Mouse (Mus musculus) heart, embryonic 11.5 days (tissue): ENCODE measurements around the gene Crkl. TPM values are rescaled to one million over a fixed set of nuclear protein-coding genes. Genes with fewer than 3 reads are reported as not detected.
A peak's percentile ranks its signal among the peaks of the same experiment; 100 is the strongest.

ENCODE experiments used
- ATAC-seq: fragments of 200-750 bp; cut with Nextera tagmentation; replicated peaks from 2 replicates; pipeline ENCODE4 v1.8.0; 2017; ENCODE audit warnings: moderate library complexity; ENCODE audit not compliant: insufficient number of reproducible peaks, low FRiP score, low TSS enrichment
- H3K27ac ChIP-seq: fragments of 300-500 bp; sonication (generic); 2 replicates; pipeline ENCODE4 v1.5.1; 2014; ENCODE audit warnings: mild to moderate bottlenecking, low read depth, low read length
- H3K27me3 ChIP-seq: fragments of 300-500 bp; sonication (generic); 2 replicates; pipeline ENCODE4 v1.6.1; 2014; ENCODE audit warnings: mild to moderate bottlenecking, low read length, mixed read lengths; ENCODE audit not compliant: control insufficient read depth, insufficient read depth
- H3K36me3 ChIP-seq: fragments of 300-500 bp; sonication (generic); 2 replicates; pipeline ENCODE4 v1.6.1; 2014; ENCODE audit warnings: mild to moderate bottlenecking, low read length, moderate library complexity, mixed read lengths; ENCODE audit not compliant: control insufficient read depth, insufficient read depth
- H3K4me1 ChIP-seq: fragments of 300-500 bp; sonication (generic); 2 replicates; pipeline ENCODE4 v1.6.1; 2014; ENCODE audit warnings: low read length; ENCODE audit not compliant: control insufficient read depth, insufficient read depth
- H3K4me2 ChIP-seq: fragments of 300-500 bp; sonication (generic); 2 replicates; pipeline ENCODE4 v1.6.1; 2014; ENCODE audit warnings: mild to moderate bottlenecking, moderate library complexity
- H3K4me3 ChIP-seq: fragments of 300-500 bp; sonication (generic); 2 replicates; pipeline ENCODE4 v1.5.1; 2014; ENCODE audit warnings: low read depth, low read length
- H3K9ac ChIP-seq: fragments of 300-500 bp; sonication (generic); 2 replicates; pipeline ENCODE4 v1.6.1; 2014; ENCODE audit warnings: mild to moderate bottlenecking, low read depth, low read length, moderate library complexity
- H3K9me3 ChIP-seq: fragments of 300-500 bp; sonication (generic); replicated peaks from 2 replicates; pipeline ENCODE4 v1.6.1; 2016; ENCODE audit warnings: low read length; ENCODE audit not compliant: control insufficient read depth
- WGBS: fragments of 180-500 bp; shearing (Covaris S2); extraction: QIAGEN DNeasy Blood & Tissue Kit; methylation state at CpG from one replicate; pipeline ENCODE4 v1.1.7; 2014; ENCODE audit not compliant: insufficient replicate concordance; 5-methylcytosine and 5-hydroxymethylcytosine counted together
- polyA plus RNA-seq: library from polyadenylated mRNA; unstranded; fragments of >200 nt; fragmentation: Nextera tagmentation; extraction: Ambion mirVana; gene quantifications from 2 replicates; pipeline ENCODE4 v1.2.1, GENCODE M21; 2014

The Crkl gene
- polyA plus RNA-seq: 47.8 and 49.6 TPM in 2 replicates

DNA sequence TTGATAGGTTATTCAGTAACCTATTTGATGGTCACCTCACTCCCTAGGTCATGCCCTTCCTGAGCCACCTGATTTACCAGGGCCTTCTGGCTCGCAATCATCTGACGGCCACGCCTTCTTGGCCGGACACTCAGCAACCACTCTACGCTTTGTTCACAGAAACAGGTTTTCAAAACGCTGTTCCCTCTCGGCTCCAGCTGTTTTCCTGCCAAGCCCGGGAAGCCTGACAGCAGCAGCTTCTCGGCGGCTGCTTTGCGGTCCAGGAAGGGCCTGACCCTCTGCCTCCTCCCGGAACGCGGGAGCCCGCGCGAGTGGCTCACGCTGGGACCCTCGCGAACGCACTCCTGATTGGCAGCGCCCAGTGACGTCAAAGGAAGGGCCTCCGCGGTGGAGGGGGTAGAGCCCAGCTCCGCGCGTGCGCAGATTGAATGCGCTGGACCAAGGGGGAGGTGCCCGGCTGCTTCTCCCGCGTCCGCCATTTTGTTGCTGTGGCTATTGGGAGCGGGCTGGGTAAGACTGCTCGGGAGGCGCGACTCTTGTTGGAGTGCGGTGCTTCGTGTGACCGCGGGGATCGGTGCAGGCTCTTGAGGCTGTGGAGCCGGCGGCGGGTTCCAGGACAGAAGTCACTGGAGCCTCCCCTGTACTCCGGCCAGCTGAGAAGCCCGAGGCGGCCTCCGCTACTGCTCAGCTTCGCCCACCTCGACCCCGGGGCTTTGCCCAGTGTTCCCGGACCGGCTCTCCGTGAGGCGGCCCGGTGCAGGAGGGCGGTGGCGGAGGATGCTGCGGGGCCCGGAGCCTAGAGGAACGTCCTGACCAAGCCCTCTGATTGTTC lies at the start of gene Crkl:
Gene Crkl, plus strand, starts transcription at position 447 of the 832 bp plus-strand sequence.
- H3K4me3 ChIP-seq: peak within 1 kb of the TSS; percentile 91
- H3K9me3 ChIP-seq: no peaks in the 10 kb centered on the region
- H3K4me2 ChIP-seq: peak within 1 kb of the TSS; percentile 90
- H3K36me3 ChIP-seq: peaks cover 6% of the 10 kb centered on the region; the same call in 1 of the 2 replicates
- under 1% methylated on average over 63 of the region's 63 CpGs for WGBS
- H3K9ac ChIP-seq: peak within 1 kb of the TSS; percentile 97
- no peaks in the 10 kb centered on the region for H3K27me3 ChIP-seq
- peak; percentile 95 for ATAC-seq
- H3K27ac ChIP-seq: peak within 1 kb of the TSS; percentile 93
- peaks cover 13% of the 10 kb centered on the region for H3K4me1 ChIP-seq

GRCm38 (mm10) chr16:17402855-17403254 lies 48.9 kb upstream of the Crkl start:
- Histone ChIP-seq H3K4me3 (no peak overlapping the region), H3K9ac (no peak overlapping the region), H3K9me3 (no peaks in the 10 kb centered on the region), H3K27ac (no peak overlapping the region), H3K4me2 (no peak overlapping the region), H3K27me3 (no peaks in the 10 kb centered on the region), H3K36me3 (0 out of 2 replicates have a peak, but pooled peaks cover 3% of the 10 kb centered on the region), H3K4me1 (peaks cover 14% of the 10 kb centered on the region)
- 67% methylated on average over 1 of the region's 1 CpGs for WGBS
- no peak for ATAC-seq

GRCm38 (mm10) chr16:17405271-17405696 lies 46.5 kb upstream of the Crkl start:
- Histone ChIP-seq H3K9me3 (no peaks in the 10 kb centered on the region), H3K4me1 (peaks cover 15% of the 10 kb centered on the region), H3K4me3 (peak overlapping the region; percentile 88), H3K27ac (peak overlapping the region; percentile 73), H3K4me2 (peak overlapping the region; percentile 81), H3K9ac (peak overlapping the region; percentile 85), H3K36me3 (0 out of 2 replicates have a peak, but pooled peaks cover 3% of the 10 kb centered on the region), H3K27me3 (no peaks in the 10 kb centered on the region)
- peak; percentile 69 for ATAC-seq
- WGBS: under 1% methylated on average over 22 of the region's 22 CpGs

GRCm38 (mm10) chr16:17405736-17406443 lies 45.9 kb upstream of the Crkl start, which contains the start of the genes Snap29 and Pi4ka:
Snap29 (plus strand) TSS chr16:17405986.
Pi4ka (minus strand) TSS chr16:17406314.
- H3K9me3 ChIP-seq: no peaks in the 10 kb centered on the region
- peak within 1 kb of the TSS; percentile 73 for H3K27ac ChIP-seq
- peak within 1 kb of the TSS; percentile 81 for H3K4me2 ChIP-seq
- ATAC-seq: peak; percentile 96
- 0 out of 2 replicates have a peak, but pooled peaks cover 3% of the 10 kb centered on the region for H3K36me3 ChIP-seq
- H3K27me3 ChIP-seq: no peaks in the 10 kb centered on the region
- peak within 1 kb of the TSS; percentile 85 for H3K9ac ChIP-seq
- H3K4me1 ChIP-seq: peaks cover 16% of the 10 kb centered on the region
- 1% methylated on average over 49 of the region's 69 CpGs for WGBS
- peak within 1 kb of the TSS; percentile 88 for H3K4me3 ChIP-seq

GRCm38 (mm10) chr16:17406512-17407231 lies 45.1 kb upstream of the Crkl start:
- 30% methylated on average over 9 of the region's 9 CpGs for WGBS

DNA sequence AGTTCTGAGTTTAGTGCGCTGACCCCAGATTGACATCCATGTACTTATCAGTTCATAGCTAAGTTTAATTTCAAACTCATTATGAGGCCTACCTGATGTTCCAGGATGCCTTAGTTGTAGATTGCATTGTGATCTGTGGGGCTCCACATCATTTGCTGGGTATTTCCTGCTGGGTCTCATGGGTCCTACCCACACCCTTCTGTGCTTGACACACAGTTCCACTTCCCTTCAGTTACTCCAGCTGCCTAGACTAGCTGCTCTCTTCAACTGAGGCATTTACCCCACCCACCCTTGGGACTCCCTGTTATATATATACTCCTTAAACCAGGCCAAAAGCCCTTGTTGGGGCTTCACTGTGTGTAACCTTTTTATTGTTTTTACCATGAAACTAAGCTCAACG lies 42.7 kb upstream of the Crkl start:
- H3K9me3 ChIP-seq: no peaks in the 10 kb centered on the region
- H3K9ac ChIP-seq: no peak overlapping the region
- no peak overlapping the region for H3K4me3 ChIP-seq
- peaks cover 18% of the 10 kb centered on the region for H3K4me1 ChIP-seq
- no peaks in the 10 kb centered on the region for H3K36me3 ChIP-seq
- H3K27ac ChIP-seq: no peak overlapping the region
- ATAC-seq: no peak
- WGBS: 79% methylated on average over 2 of the region's 2 CpGs
- no peaks in the 10 kb centered on the region for H3K27me3 ChIP-seq
- no peak overlapping the region for H3K4me2 ChIP-seq

More at GRCm38 (mm10) chr16:17406512-17407231, 45.1 kb upstream of the Crkl start:
- Histone ChIP-seq H3K9ac (peak overlapping the region; percentile 85), H3K36me3 (0 out of 2 replicates have a peak, but pooled peaks cover 3% of the 10 kb centered on the region), H3K4me2 (peak overlapping the region; percentile 81), H3K27ac (no peak overlapping the region), H3K9me3 (no peaks in the 10 kb centered on the region), H3K4me3 (peak overlapping the region; percentile 88), H3K27me3 (no peaks in the 10 kb centered on the region), H3K4me1 (peaks cover 16% of the 10 kb centered on the region)
- ATAC-seq: no peak

DNA sequence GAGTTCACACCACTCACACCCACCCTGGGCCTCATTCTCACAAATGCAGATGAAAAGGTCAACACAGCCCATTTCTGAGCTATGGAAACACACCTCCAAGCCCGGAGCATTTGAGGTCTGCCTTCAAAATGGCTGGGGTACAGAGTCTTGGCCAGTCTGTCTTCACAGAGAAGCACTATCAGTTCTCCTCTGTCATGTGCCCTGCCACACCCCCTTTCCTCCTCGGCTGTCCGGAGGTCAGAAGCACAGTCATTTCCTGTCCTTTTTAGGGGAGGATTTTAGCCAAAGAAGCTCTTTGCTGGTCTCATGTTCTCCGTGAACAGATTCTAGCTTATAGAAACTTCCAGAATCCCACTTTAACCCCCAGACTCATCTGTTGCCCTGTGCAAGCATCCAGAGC lies 41.6 kb upstream of the Crkl start:
- Histone ChIP-seq H3K9me3 (no peaks in the 10 kb centered on the region), H3K4me1 (peaks cover 9% of the 10 kb centered on the region), H3K27ac (no peak overlapping the region), H3K27me3 (no peaks in the 10 kb centered on the region), H3K4me3 (no peak overlapping the region), H3K4me2 (0 out of 2 replicates have a peak overlapping the region, but pooled peaks have one; percentile 22), H3K9ac (no peak overlapping the region), H3K36me3 (no peaks in the 10 kb centered on the region)
- 37% methylated on average over 4 of the region's 4 CpGs for WGBS
- ATAC-seq: no peak

DNA sequence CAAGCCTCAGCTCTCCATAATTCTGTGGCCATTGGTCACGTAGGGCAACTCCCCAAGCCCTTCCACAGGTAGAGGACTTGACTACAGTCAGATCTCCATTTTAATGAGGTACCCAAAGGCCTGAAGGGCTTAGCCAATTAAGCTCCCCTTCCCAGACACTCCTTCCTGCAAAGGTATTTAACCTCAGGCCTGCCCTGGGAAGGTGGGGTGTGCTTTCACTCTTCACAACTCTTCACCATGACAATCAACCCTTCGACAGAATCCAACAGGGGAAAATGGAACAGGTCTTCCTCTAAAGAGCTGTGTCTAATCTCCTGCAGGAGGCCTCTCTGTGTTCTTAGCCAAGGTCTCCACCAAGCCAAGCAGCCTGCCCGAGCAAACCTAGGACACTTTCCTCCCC lies 28.8 kb upstream of the Crkl start:
- WGBS: 70% methylated on average over 3 of the region's 3 CpGs

More for the DNA sequence above, 28.8 kb upstream of the Crkl start:
- Histone ChIP-seq H3K27ac (no peak overlapping the region), H3K4me3 (no peak overlapping the region), H3K9ac (no peak overlapping the region), H3K4me2 (no peak overlapping the region), H3K9me3 (no peaks in the 10 kb centered on the region), H3K27me3 (no peaks in the 10 kb centered on the region), H3K4me1 (no peaks in the 10 kb centered on the region), H3K36me3 (peaks cover 12% of the 10 kb centered on the region)
- ATAC-seq: no peak
